Mouse (Mus musculus): Measurements from ENCODE around the gene Pdlim1.

Gene Pdlim1

GRCm38 (mm10) chr19:40271308-40271892 lies at the start of gene Pdlim1:
TSS of gene Pdlim1 (minus strand) at chr19:40271842.
- peak; percentile 44 for DNase-seq (ENCODE audit: low spot score)

DNA sequence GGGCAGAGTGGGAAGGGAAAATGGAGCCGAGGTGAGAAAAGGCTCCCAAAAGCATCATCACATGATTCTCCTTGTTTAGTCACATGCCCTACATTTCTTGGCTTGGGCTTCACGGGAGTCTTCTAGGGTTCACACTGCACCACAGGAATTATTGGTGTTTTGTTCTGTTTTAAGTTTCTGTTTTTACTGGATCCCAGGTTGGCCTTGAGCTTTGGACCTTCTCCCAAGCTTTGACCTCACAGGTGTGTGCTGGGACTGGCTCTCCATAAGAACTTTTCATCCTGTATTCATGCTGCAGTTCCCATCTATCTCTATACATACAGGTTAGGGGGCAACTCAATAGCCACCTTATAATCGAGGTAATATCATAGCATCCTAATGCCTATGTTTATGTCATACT lies 47.6 kb upstream of the Pdlim1 start:
- no peak for DNase-seq (ENCODE audit: low spot score)

DNA sequence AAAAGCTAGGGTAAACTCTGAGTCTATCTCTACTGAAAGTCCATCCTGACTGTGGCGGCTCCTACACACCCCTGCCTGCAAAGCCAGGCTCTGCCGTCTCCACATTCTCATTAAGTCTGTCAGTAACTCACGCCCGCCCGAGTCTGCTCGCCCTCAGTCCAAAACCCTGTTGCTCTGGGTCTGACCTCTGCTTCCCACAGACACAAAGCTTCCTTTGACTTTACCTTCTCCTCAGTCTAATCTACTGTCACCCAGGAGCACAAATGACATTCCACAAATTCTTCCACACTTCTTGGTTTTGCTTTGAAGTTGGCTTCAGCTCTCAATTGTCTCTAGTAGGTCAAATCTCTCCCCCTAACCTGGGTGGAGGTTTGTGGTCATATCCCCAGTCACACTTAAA lies 46.9 kb upstream of the Pdlim1 start:
- DNase-seq (ENCODE audit: low spot score): no peak

DNA sequence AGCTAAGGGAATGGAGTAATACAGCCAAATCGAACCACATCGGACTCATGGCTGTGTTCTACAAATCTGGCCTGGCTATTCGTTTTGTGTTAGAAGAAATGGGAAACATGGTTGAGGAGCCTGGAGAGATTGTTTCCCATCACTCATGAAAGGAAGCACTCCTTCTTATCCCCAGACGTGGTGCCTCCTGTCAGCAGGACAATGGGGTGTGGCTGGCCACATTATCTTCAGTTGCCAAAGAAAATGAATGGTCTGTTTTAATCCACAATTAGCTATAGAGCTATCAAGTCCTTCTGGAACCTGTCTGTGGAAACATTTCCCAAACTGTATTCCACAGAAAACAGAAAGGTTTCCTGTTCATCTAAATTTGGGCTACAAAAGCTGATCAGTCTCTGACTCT lies 45.4 kb upstream of the Pdlim1 start:
- DNase-seq (ENCODE audit: low spot score): no peak

- DNase-seq (ENCODE audit: low spot score): no peak
These were observed 42.6 kb upstream of the Pdlim1 start for GRCm38 (mm10) chr19:40314252-40314651.

GRCm38 (mm10) chr19:40311631-40312030 lies 40.0 kb upstream of the Pdlim1 start:
- no peak for DNase-seq (ENCODE audit: low spot score)

GRCm38 (mm10) chr19:40310410-40311130 lies 38.9 kb upstream of the Pdlim1 start:
- no peak for DNase-seq (ENCODE audit: low spot score)

- no peak for DNase-seq (ENCODE audit: low spot score)
These were observed 38.3 kb upstream of the Pdlim1 start for GRCm38 (mm10) chr19:40309911-40310310.

DNA sequence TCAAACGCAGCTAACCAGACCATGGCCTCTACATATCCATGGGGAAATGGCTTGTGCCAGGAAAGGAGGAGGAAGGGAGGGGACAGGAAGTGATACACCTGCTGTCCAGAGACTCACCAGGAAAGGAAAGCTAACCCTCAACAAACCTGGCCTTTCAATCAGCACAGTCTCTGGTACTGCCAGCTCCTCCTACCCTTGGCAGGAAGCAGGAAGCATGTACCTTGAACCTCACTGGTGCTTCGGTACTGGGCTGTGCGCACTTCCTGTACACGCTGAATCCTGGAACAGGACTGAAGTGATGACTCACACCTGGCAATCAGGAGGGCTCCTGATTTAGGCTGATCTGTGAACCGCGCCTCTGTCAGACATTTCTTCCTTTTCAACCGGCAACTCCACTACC lies 35.9 kb upstream of the Pdlim1 start:
- no peak for DNase-seq (ENCODE audit: low spot score)

- DNase-seq (ENCODE audit: low spot score): no peak
These were observed 35.0 kb upstream of the Pdlim1 start for GRCm38 (mm10) chr19:40306631-40307030.

DNA sequence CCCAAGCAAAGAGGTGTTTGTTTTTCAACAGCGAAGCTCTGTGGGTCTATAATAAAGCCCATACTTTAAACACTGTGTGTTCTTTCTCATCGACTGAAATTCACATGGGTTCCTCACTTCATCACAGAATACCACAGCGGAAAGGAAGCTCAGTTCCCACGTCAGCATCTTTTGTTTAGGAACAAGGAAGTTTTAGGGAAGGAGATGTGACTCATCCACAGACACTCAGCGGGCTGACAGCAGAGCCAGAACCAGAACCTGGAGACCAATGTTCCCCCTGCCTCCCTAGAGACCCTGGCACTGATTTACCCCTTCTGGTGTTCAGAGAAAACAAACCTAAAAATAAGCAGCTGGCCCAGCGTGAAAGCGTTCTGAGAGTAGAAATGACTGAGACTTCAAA lies 33.8 kb upstream of the Pdlim1 start:
- DNase-seq (ENCODE audit: low spot score): no peak

GRCm38 (mm10) chr19:40302916-40303315 lies 31.3 kb upstream of the Pdlim1 start:
- no peak for DNase-seq (ENCODE audit: low spot score)

DNA sequence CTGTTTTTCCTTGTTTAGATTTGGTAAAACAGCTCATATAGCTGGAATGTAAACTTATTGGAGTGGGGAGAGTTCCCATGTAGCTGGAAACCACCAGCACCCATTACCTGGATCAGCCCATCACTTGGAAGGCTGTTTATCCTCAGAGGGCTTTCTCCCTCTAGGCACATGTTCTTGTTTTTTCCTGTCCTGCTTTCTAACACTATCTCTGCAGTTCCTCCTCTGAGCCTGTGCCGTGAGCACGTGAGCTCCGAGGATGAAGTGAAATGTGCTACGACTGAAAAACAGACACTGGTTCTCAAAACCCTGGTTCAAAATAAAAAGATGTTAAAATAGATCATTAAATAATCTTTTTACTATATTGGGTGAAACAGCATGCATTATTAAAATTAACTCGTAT lies 30.8 kb upstream of the Pdlim1 start:
- DNase-seq (ENCODE audit: low spot score): no peak

GRCm38 (mm10) chr19:40299983-40300759 lies 28.5 kb upstream of the Pdlim1 start:
- no peak for DNase-seq (ENCODE audit: low spot score)

GRCm38 (mm10) chr19:40299182-40299581 lies 27.5 kb upstream of the Pdlim1 start:
- DNase-seq (ENCODE audit: low spot score): no peak

- no peak for DNase-seq (ENCODE audit: low spot score)
These were observed 26.9 kb upstream of the Pdlim1 start for GRCm38 (mm10) chr19:40298574-40298973.

GRCm38 (mm10) chr19:40297798-40298144 lies 26.1 kb upstream of the Pdlim1 start:
- no peak for DNase-seq (ENCODE audit: low spot score)

DNA sequence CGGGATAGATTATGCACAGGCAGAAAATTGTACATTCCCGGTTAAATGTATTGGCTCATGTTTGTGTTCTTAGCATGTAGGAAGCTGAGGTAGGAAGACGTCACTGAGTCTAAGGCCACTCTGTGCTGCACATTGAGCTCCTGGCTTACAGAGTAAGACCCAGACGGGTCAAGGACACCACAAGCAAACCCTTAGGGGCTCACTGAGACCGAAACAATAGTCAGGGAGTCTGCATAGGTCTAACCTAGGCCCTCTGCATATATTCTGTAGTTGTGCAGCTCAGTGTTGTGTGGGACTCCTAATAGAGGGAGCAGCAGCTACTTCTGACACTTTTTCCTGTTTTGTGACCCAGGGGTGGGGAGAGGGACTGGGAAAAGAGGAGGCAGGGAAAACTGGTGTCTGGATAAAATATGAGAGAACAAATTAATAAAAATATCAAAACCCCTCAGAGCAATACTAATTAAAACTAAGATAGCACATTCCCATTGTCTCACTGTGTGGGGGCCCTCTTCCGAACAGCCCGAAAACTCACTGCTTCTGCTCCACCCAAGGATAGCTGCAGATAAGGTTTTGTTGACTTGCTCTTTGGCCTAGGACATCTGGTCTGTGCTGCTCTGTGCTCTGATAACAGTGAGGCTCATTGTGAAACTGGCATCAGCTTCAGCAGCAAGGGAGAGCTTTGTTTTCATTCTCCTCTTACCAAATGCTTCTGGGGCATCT lies 25.6 kb upstream of the Pdlim1 start:
- DNase-seq (ENCODE audit: low spot score): no peak

- no peak for DNase-seq (ENCODE audit: low spot score)
These were observed 22.6 kb upstream of the Pdlim1 start for GRCm38 (mm10) chr19:40294231-40294630.

DNA sequence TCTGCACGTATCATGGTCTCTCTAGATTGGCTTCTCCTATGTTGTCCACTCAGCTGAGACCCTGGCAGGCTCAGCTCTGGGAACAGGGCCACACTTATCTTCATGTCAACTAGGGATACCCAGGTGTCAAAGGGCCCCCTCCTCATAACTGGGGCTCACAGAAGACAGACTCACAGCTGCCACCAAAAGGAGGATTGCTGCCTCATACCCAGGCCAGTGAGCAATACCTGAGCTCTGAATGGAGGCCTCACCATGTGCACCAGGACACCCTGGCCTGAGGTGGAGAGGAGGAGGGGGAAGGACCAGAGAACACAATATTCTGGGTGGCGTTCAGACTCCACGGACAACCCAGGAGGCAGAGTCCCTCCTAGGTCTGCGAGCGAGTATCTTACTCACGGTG lies 22.1 kb upstream of the Pdlim1 start:
- DNase-seq (ENCODE audit: low spot score): no peak

GRCm38 (mm10) chr19:40290099-40290724 lies 18.6 kb upstream of the Pdlim1 start:
- DNase-seq (ENCODE audit: low spot score): no peak

DNA sequence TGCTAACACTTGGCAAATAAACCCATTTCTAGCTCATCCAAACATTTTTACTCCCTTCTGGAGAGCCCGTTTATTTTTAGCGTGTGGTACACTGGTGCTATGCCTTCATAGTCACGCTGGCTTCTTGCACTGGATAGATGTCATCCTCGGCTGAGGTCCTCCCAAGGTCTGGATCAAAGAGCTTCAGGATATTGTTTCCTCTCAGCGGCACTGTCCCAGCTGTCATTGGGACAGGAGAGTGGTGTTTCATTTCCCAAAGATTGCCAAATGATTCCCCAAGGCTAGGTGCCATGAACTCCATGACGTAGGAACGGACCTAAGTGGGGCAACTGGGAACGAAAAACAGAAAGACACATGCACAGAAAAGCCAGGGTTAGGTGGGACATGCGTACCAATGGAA lies 16.8 kb upstream of the Pdlim1 start:
- DNase-seq (ENCODE audit: low spot score): no peak

Measured in spleen, adult 12 weeks (tissue).